ENCODE assay signal across 22 mouse cellular contexts in genomic region chr15:97955286-97955685, GRCm38 (mm10). TPM values are rescaled to one million over a fixed set of nuclear protein-coding genes. Genes with fewer than 3 reads are reported as not detected.
DNase-seq lines count a peak whose midpoint lies in the region; ATAC-seq and TF ChIP-seq lines count a peak whose summit lies in the region.
"Had no signal": no experiment of that assay in that cellular context is flagged by ENCODE, and none has a peak within 500 bp of the region (broad histone marks: within the 10 kb centered on the region; RNA-seq: fewer than 3 reads in every experiment).

No protein-coding gene starts in this region.

- H3K4me2 ChIP-seq in intestine, embryonic 15.5 days (replicated peaks): no peak overlapping the region
- H3K4me2 ChIP-seq in intestine, postnatal 0 days (replicated peaks; ENCODE audit: low read depth): no peak overlapping the region
- H3K4me2 ChIP-seq in midbrain, embryonic 11.5 days: no peak overlapping the region
- H3K4me2 ChIP-seq in midbrain, postnatal 0 days (ENCODE audit: low read depth, low read length, poor library complexity, severe bottlenecking): no peak overlapping the region
- H3K4me2 ChIP-seq: heart, embryonic 15.5 days; hindbrain, embryonic 15.5 days had no signal

- no peaks in the 10 kb centered on the region for H3K36me3 ChIP-seq in intestine, embryonic 15.5 days
- no peaks in the 10 kb centered on the region for H3K36me3 ChIP-seq in intestine, postnatal 0 days (ENCODE audit: control insufficient read depth, insufficient read depth)
- H3K36me3 ChIP-seq in midbrain, embryonic 11.5 days (ENCODE audit: control insufficient read depth, insufficient read depth, low read length): no peaks in the 10 kb centered on the region
- H3K36me3 ChIP-seq in midbrain, postnatal 0 days (ENCODE audit: insufficient read depth, low read length): no peaks in the 10 kb centered on the region
- H3K36me3 ChIP-seq: heart, embryonic 15.5 days; hindbrain, embryonic 15.5 days had no signal

- no peak overlapping the region for H3K27ac ChIP-seq in intestine, embryonic 15.5 days
- no peak overlapping the region for H3K27ac ChIP-seq in intestine, postnatal 0 days (ENCODE audit: low read depth, low read length)
- no peak overlapping the region for H3K27ac ChIP-seq in midbrain, embryonic 11.5 days (ENCODE audit: low read depth, low read length)
- H3K27ac ChIP-seq in midbrain, postnatal 0 days (ENCODE audit: low read depth, low read length): no peak overlapping the region
- H3K27ac ChIP-seq: gastrocnemius, adult 2 months; heart, embryonic 15.5 days; hindbrain, embryonic 15.5 days; left cerebral cortex, adult 2 months; liver, embryonic 14.5 days had no signal

- 0 out of 2 replicates have a peak, but pooled peaks cover 3% of the 10 kb centered on the region for H3K27me3 ChIP-seq in intestine, embryonic 15.5 days (replicated peaks)
- no peaks in the 10 kb centered on the region for H3K27me3 ChIP-seq in intestine, postnatal 0 days (replicated peaks; ENCODE audit: control insufficient read depth, insufficient read depth, low read length)
- H3K27me3 ChIP-seq in midbrain, embryonic 11.5 days (ENCODE audit: control insufficient read depth, insufficient read depth, low read length): no peaks in the 10 kb centered on the region
- H3K27me3 ChIP-seq in midbrain, postnatal 0 days (ENCODE audit: insufficient read depth, low read length): no peaks in the 10 kb centered on the region
- H3K27me3 ChIP-seq: hindbrain, embryonic 15.5 days had no signal

- H3K4me3 ChIP-seq in intestine, embryonic 15.5 days (replicated peaks): no peak overlapping the region
- H3K4me3 ChIP-seq in intestine, postnatal 0 days (ENCODE audit: low read depth, low read length): no peak overlapping the region
- no peak overlapping the region for H3K4me3 ChIP-seq in midbrain, embryonic 11.5 days (ENCODE audit: low read depth, low read length)
- H3K4me3 ChIP-seq in midbrain, postnatal 0 days (ENCODE audit: low read depth, low read length): no peak overlapping the region
- H3K4me3 ChIP-seq: gastrocnemius, adult 2 months; heart, embryonic 15.5 days; hindbrain, embryonic 15.5 days; left cerebral cortex, adult 2 months had no signal

- H3K4me1 ChIP-seq in intestine, embryonic 15.5 days (replicated peaks): 0 out of 2 replicates have a peak, but pooled peaks cover 6% of the 10 kb centered on the region
- H3K4me1 ChIP-seq in intestine, postnatal 0 days (replicated peaks; ENCODE audit: control insufficient read depth, insufficient read depth, low read length): no peaks in the 10 kb centered on the region
- peaks cover 6% of the 10 kb centered on the region for H3K4me1 ChIP-seq in midbrain, embryonic 11.5 days (ENCODE audit: control insufficient read depth, insufficient read depth, low read length)
- no peaks in the 10 kb centered on the region for H3K4me1 ChIP-seq in midbrain, postnatal 0 days (ENCODE audit: insufficient read depth, low read length)

- peak; percentile 55; the same call in 1 of the 2 replicates for ATAC-seq in intestine, embryonic 15.5 days
- ATAC-seq in intestine, postnatal 0 days: no peak
- ATAC-seq in midbrain, embryonic 11.5 days (ENCODE audit: low FRiP score): 0 out of 2 replicates have a peak, but pooled peaks have one; percentile 16
- ATAC-seq in midbrain, postnatal 0 days (ENCODE audit: low FRiP score): no peak
- ATAC-seq: CD4-positive, CD25-positive, alpha-beta regulatory T cell, adult 4 months; forebrain, postnatal 0 days had no signal

- no peak for TF ChIP-seq CTCF in intestine, postnatal 0 days (IDR thresholded peaks at IDR 0.05; ENCODE audit: low read depth)
- no peak for TF ChIP-seq CTCF in midbrain, postnatal 0 days (IDR thresholded peaks at IDR 0.05)

- H3K9ac ChIP-seq in intestine, embryonic 15.5 days: no peak overlapping the region
- no peak overlapping the region for H3K9ac ChIP-seq in intestine, postnatal 0 days (ENCODE audit: low read depth, low read length)
- H3K9ac ChIP-seq in midbrain, embryonic 11.5 days (ENCODE audit: low read length): peak overlapping the region; percentile 33; the same call in 1 of the 2 replicates
- no peak overlapping the region for H3K9ac ChIP-seq in midbrain, postnatal 0 days (replicated peaks; ENCODE audit: low read length, poor library complexity, severe bottlenecking)
- H3K9ac ChIP-seq: forebrain, postnatal 0 days; heart, embryonic 15.5 days; hindbrain, embryonic 15.5 days; liver, embryonic 14.5 days had no signal

- H3K9me3 ChIP-seq in intestine, embryonic 15.5 days: no peaks in the 10 kb centered on the region
- no peaks in the 10 kb centered on the region for H3K9me3 ChIP-seq in intestine, postnatal 0 days (ENCODE audit: control insufficient read depth)
- H3K9me3 ChIP-seq in midbrain, embryonic 11.5 days (ENCODE audit: control insufficient read depth, low read length): no peaks in the 10 kb centered on the region
- H3K9me3 ChIP-seq in midbrain, postnatal 0 days (ENCODE audit: low read length): no peaks in the 10 kb centered on the region
- H3K9me3 ChIP-seq: heart, embryonic 15.5 days; hindbrain, embryonic 15.5 days had no signal

- WGBS in intestine, embryonic 15.5 days: 28% methylated on average over 1 of the region's 1 CpGs
- WGBS in intestine, postnatal 0 days: 57% methylated on average over 1 of the region's 1 CpGs
- 72% methylated on average over 1 of the region's 1 CpGs for WGBS in midbrain, embryonic 11.5 days
- WGBS in midbrain, postnatal 0 days: 47% methylated on average over 1 of the region's 1 CpGs

- peak; percentile 22 for DNase-seq in embryo, embryonic 10.5 days (ENCODE audit: low spot score)
- no peak for DNase-seq in embryo, embryonic 10 days (ENCODE audit: low spot score)
- DNase-seq in midbrain, embryonic 11.5 days (ENCODE audit: low spot score, missing footprints): no peak
- DNase-seq in midbrain, postnatal 0 days (ENCODE audit: low spot score): no peak
- DNase-seq in urinary bladder, postnatal 10 days (ENCODE audit: low spot score): no peak
- DNase-seq in frontal cortex, adult 2 months (ENCODE audit: extremely low spot score in 1 of 2, low spot score in 1 of 2): no peak
- DNase-seq: adrenal gland, adult 2 months; cerebellum, adult 11 months; cerebellum, postnatal 14 days; forebrain, postnatal 0 days; gastrocnemius, adult 2 months; kidney, adult 8-10 months; thymus, adult 2 months had no signal

RNA-seq across cellular contexts. Expression of gene Tmem106c, which starts 8.7 kb away (rescaled TPM):
- 39.3 and 44.4 TPM in 2 replicates for polyA plus RNA-seq in intestine, embryonic 15.5 days (2015; fragmentation: Nextera tagmentation; extraction: Ambion mirVana)
- polyA plus RNA-seq in intestine, postnatal 0 days (2015; fragmentation: Nextera tagmentation; extraction: Ambion mirVana): 33.3 and 36.7 TPM in 2 replicates
- 60.4 and 62.7 TPM in 2 replicates for polyA plus RNA-seq in midbrain, embryonic 11.5 days (2014; fragmentation: Nextera tagmentation; extraction: Ambion mirVana)
- total RNA-seq in midbrain, postnatal 0 days (2014; rRNA removed): 40.3 and 57.7 TPM in 2 replicates
- 43.8 and 49.2 TPM in 2 replicates for polyA plus RNA-seq in midbrain, postnatal 0 days (2015; fragmentation: Nextera tagmentation; extraction: Ambion mirVana)
- polyA plus RNA-seq in frontal cortex, adult 2 months (2012; rRNA removed): 50.6 and 56.1 TPM in 2 replicates

RNA-seq across cellular contexts. Expression of gene Vdr, which starts 44.9 kb away (rescaled TPM):
- 1.5 and 2.2 TPM in 2 replicates for polyA plus RNA-seq in intestine, embryonic 15.5 days (2015; fragmentation: Nextera tagmentation; extraction: Ambion mirVana)
- 6.5 and 7.0 TPM in 2 replicates for polyA plus RNA-seq in intestine, postnatal 0 days (2015; fragmentation: Nextera tagmentation; extraction: Ambion mirVana)
- polyA plus RNA-seq in midbrain, embryonic 11.5 days (2014; fragmentation: Nextera tagmentation; extraction: Ambion mirVana): 0.10 and 0.38 TPM in 2 replicates
- total RNA-seq in midbrain, postnatal 0 days (2014; rRNA removed): 0.09 and 0.27 TPM in 2 replicates
- polyA plus RNA-seq in midbrain, postnatal 0 days (2015; fragmentation: Nextera tagmentation; extraction: Ambion mirVana): 0.12 and 0.22 TPM in 2 replicates
- 1.2 and 1.5 TPM in 2 replicates for polyA plus RNA-seq in frontal cortex, adult 2 months (2012; rRNA removed)

RNA-seq across cellular contexts. Expression of gene Col2a1, which starts 49.2 kb away (rescaled TPM):
- polyA plus RNA-seq in intestine, embryonic 15.5 days (2015; fragmentation: Nextera tagmentation; extraction: Ambion mirVana): 2.0 and 2.7 TPM in 2 replicates
- 0.09 TPM in 1 of 2 replicates, not detected in the other for polyA plus RNA-seq in intestine, postnatal 0 days (2015; fragmentation: Nextera tagmentation; extraction: Ambion mirVana)
- 94.5 and 94.6 TPM in 2 replicates for polyA plus RNA-seq in midbrain, embryonic 11.5 days (2014; fragmentation: Nextera tagmentation; extraction: Ambion mirVana)
- 13.8 and 17.8 TPM in 2 replicates for total RNA-seq in midbrain, postnatal 0 days (2014; rRNA removed)
- polyA plus RNA-seq in midbrain, postnatal 0 days (2015; fragmentation: Nextera tagmentation; extraction: Ambion mirVana): 4.9 and 6.2 TPM in 2 replicates
- 1.8 and 2.0 TPM in 2 replicates for polyA plus RNA-seq in frontal cortex, adult 2 months (2012; rRNA removed)
- total RNA-seq: adrenal gland, adult 2 months; granulocyte monocyte progenitor cell, adult 5-6 weeks; megakaryocyte, adult 5-6 weeks had no signal
- polyA plus RNA-seq: CD4-positive, CD25-positive, alpha-beta regulatory T cell, adult 4 months had no signal

Comparison
In these comparisons a context has a peak if more than half of its experiments do, and no peak if none do; other contexts are left out.
1. ATAC-seq: peak in intestine, embryonic 15.5 days (single experiment) and midbrain, embryonic 11.5 days (single experiment); none in intestine, postnatal 0 days (single experiment) and midbrain, postnatal 0 days (single experiment).
2. RNA of gene Col2a1, which starts 49.2 kb away (polyA plus RNA-seq): 94.5 to 94.6 TPM in midbrain, embryonic 11.5 days; 4.9 to 6.2 TPM in midbrain, postnatal 0 days, 2.0 to 2.7 TPM in intestine, embryonic 15.5 days, 1.8 to 2.0 TPM in frontal cortex, adult 2 months and 0.09 TPM in intestine, postnatal 0 days; every median in the first group is over 10 times any median in the second.